In the genomic region with DNA sequence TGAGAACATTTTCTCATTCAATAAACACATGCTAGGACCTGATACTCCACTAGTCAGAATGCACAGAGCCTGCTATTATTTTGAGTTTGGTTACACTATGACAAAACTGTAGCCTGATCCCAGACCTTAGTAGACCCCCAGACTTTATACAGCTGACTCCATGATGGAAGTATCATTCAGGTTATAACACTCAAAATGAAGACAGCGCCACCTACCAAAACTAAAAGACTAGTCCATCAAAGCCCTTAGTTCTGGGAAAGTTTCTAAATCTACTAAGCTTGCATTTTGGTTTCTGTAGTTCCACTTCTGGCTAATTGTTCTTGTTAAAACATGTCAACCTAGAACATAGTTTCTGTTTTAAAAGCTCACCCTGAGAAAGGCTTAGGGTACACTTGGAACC, we compare ENCODE assay signal across 10 mouse cellular contexts. TPM values are rescaled to one million over a fixed set of nuclear protein-coding genes. Genes with fewer than 3 reads are reported as not detected.
DNase-seq lines count a peak whose midpoint lies in the region; ATAC-seq and TF ChIP-seq lines count a peak whose summit lies in the region.
"Had no signal": no experiment of that assay in that cellular context is flagged by ENCODE, and none has a peak within 500 bp of the region (broad histone marks: within the 10 kb centered on the region; RNA-seq: fewer than 3 reads in every experiment).

No protein-coding gene starts in this region.

- H3K9ac ChIP-seq in kidney, postnatal 0 days (ENCODE audit: low read depth, low read length): no peak overlapping the region
- peak overlapping the region; percentile 74; the same call in 1 of the 2 replicates for H3K9ac ChIP-seq in hindbrain, embryonic 14.5 days
- no peak overlapping the region for H3K9ac ChIP-seq in midbrain, embryonic 16.5 days (ENCODE audit: low read depth, low read length)

- H3K4me1 ChIP-seq in kidney, postnatal 0 days (replicated peaks; ENCODE audit: insufficient read depth, low read length): no peaks in the 10 kb centered on the region
- H3K4me1 ChIP-seq in kidney, adult 2 months (ENCODE audit: control insufficient read depth, insufficient read depth, low read length): 0 out of 2 replicates have a peak, but pooled peaks cover 3% of the 10 kb centered on the region
- H3K4me1 ChIP-seq in hindbrain, embryonic 14.5 days (replicated peaks; ENCODE audit: control insufficient read depth, insufficient read depth, low read length): peaks cover 10% of the 10 kb centered on the region
- H3K4me1 ChIP-seq in midbrain, embryonic 16.5 days (ENCODE audit: control insufficient read depth, insufficient read depth, low read length): peaks cover 10% of the 10 kb centered on the region

- H3K27ac ChIP-seq in kidney, postnatal 0 days: peak overlapping the region; percentile 92; the same call in 1 of the 2 replicates
- no peak overlapping the region for H3K27ac ChIP-seq in kidney, adult 2 months (ENCODE audit: insufficient read depth, low read depth, low read length)
- no peak overlapping the region for H3K27ac ChIP-seq in hindbrain, embryonic 14.5 days
- H3K27ac ChIP-seq in midbrain, embryonic 16.5 days (ENCODE audit: low read length): 0 out of 2 replicates have a peak overlapping the region, but pooled peaks have one; percentile 75
- H3K27ac ChIP-seq: liver, embryonic 14.5 days had no signal

- no peaks in the 10 kb centered on the region for H3K9me3 ChIP-seq in kidney, postnatal 0 days (replicated peaks; ENCODE audit: low read length)
- H3K9me3 ChIP-seq in hindbrain, embryonic 14.5 days (ENCODE audit: control insufficient read depth, low read length): no peaks in the 10 kb centered on the region
- no peaks in the 10 kb centered on the region for H3K9me3 ChIP-seq in midbrain, embryonic 16.5 days (replicated peaks; ENCODE audit: control insufficient read depth, low read length, poor library complexity, severe bottlenecking)

- no peak for TF ChIP-seq POLR2A in kidney, adult 2 months (IDR thresholded peaks at IDR 0.05; ENCODE audit: low read depth, low read length)

- H3K27me3 ChIP-seq in kidney, postnatal 0 days (ENCODE audit: insufficient read depth, low read length): no peaks in the 10 kb centered on the region
- no peaks in the 10 kb centered on the region for H3K27me3 ChIP-seq in kidney, adult 2 months (replicated peaks; ENCODE audit: control insufficient read depth, insufficient read depth, low read length)
- H3K27me3 ChIP-seq in hindbrain, embryonic 14.5 days (ENCODE audit: control insufficient read depth, insufficient read depth, low read length): no peaks in the 10 kb centered on the region
- no peaks in the 10 kb centered on the region for H3K27me3 ChIP-seq in midbrain, embryonic 16.5 days (ENCODE audit: control insufficient read depth, insufficient read depth, low read depth, low read length)

- no peak overlapping the region for H3K4me3 ChIP-seq in kidney, postnatal 0 days (replicated peaks; ENCODE audit: low read depth, low read length)
- no peak overlapping the region for H3K4me3 ChIP-seq in kidney, adult 2 months (ENCODE audit: insufficient read depth, low read depth, low read length)
- H3K4me3 ChIP-seq in hindbrain, embryonic 14.5 days (replicated peaks; ENCODE audit: low read length): peak overlapping the region; percentile 62
- peak overlapping the region; percentile 62 for H3K4me3 ChIP-seq in midbrain, embryonic 16.5 days (ENCODE audit: low read depth, low read length)

- DNase-seq in kidney, postnatal 0 days (ENCODE audit: low spot score): peak; percentile 3
- no peak for DNase-seq in kidney, adult 2 months
- peak; percentile 33 for DNase-seq in MEL-GATA-1-ER (ENCODE audit: extremely low read depth, low read depth)
- no peak for DNase-seq in hindbrain, embryonic 14.5 days (ENCODE audit: low spot score)
- no peak for DNase-seq in thymus, postnatal 25 days
- DNase-seq in spleen, postnatal 4 days (ENCODE audit: low spot score in 2 of 2): no peak
- DNase-seq: adrenal gland, postnatal 10 days; heart, postnatal 36 days had no signal

- H3K4me2 ChIP-seq in kidney, postnatal 0 days (ENCODE audit: low read length): peak overlapping the region; percentile 61; the same call in 1 of the 2 replicates
- peak overlapping the region; percentile 73 for H3K4me2 ChIP-seq in hindbrain, embryonic 14.5 days (replicated peaks)
- H3K4me2 ChIP-seq in midbrain, embryonic 16.5 days (ENCODE audit: low read length): peak overlapping the region; percentile 68

- ATAC-seq in kidney, postnatal 0 days (replicated peaks; ENCODE audit: low FRiP score, low read depth): no peak
- ATAC-seq in hindbrain, embryonic 14.5 days (ENCODE audit: low FRiP score): no peak
- ATAC-seq in midbrain, embryonic 16.5 days: no peak

- no peaks in the 10 kb centered on the region for H3K36me3 ChIP-seq in kidney, postnatal 0 days (ENCODE audit: insufficient read depth, low read length)
- H3K36me3 ChIP-seq in kidney, adult 2 months (ENCODE audit: control insufficient read depth, insufficient read depth, low read length): no peaks in the 10 kb centered on the region
- H3K36me3 ChIP-seq in hindbrain, embryonic 14.5 days (replicated peaks; ENCODE audit: control insufficient read depth, insufficient read depth): no peaks in the 10 kb centered on the region
- H3K36me3 ChIP-seq in midbrain, embryonic 16.5 days (ENCODE audit: control insufficient read depth, insufficient read depth, low read length): no peaks in the 10 kb centered on the region

- 57% methylated on average over 1 of the region's 1 CpGs for WGBS in kidney, postnatal 0 days
- WGBS in kidney, adult 2 months: 82% methylated on average over 1 of the region's 1 CpGs
- 68% methylated on average over 1 of the region's 1 CpGs for WGBS in hindbrain, embryonic 14.5 days
- 67% methylated on average over 1 of the region's 1 CpGs for WGBS in midbrain, embryonic 16.5 days

- peak; percentile 25; the same call in 1 of the 2 replicates for TF ChIP-seq CTCF in kidney, postnatal 0 days (IDR thresholded peaks at IDR 0.05; ENCODE audit: low read depth)
- TF ChIP-seq CTCF in kidney, adult 2 months (conservative IDR thresholded peaks at IDR 0.05; ENCODE audit: insufficient read depth, insufficient read length, low read depth, low read length): no peak

RNA-seq across cellular contexts. Expression of a gene that starts 0.8 kb away (rescaled TPM):
- 13.9 and 14.5 TPM in 2 replicates for polyA plus RNA-seq in kidney, postnatal 0 days (2015; fragmentation: Nextera tagmentation; extraction: Ambion mirVana)
- 6.4 and 7.4 TPM in 2 replicates for polyA plus RNA-seq in kidney, adult 2 months (2012; rRNA removed)
- polyA plus RNA-seq in hindbrain, embryonic 14.5 days (2014; fragmentation: Nextera tagmentation; extraction: Ambion mirVana): 25.4 and 25.6 TPM in 2 replicates
- polyA plus RNA-seq in midbrain, embryonic 16.5 days (2015; fragmentation: Nextera tagmentation; extraction: Ambion mirVana): 24.3 and 26.1 TPM in 2 replicates

RNA-seq across cellular contexts. Expression of a gene that starts 56.5 kb away (rescaled TPM):
- not detected in 2 replicates for polyA plus RNA-seq in kidney, postnatal 0 days (2015; fragmentation: Nextera tagmentation; extraction: Ambion mirVana)
- not detected in 2 replicates for polyA plus RNA-seq in kidney, adult 2 months (2012; rRNA removed)
- not detected in 2 replicates for polyA plus RNA-seq in hindbrain, embryonic 14.5 days (2014; fragmentation: Nextera tagmentation; extraction: Ambion mirVana)
- polyA plus RNA-seq in midbrain, embryonic 16.5 days (2015; fragmentation: Nextera tagmentation; extraction: Ambion mirVana): not detected in 2 replicates
- polyA plus RNA-seq: liver, embryonic 14.5 days had no signal

Comparison
In these comparisons a context has a peak if more than half of its experiments do, and no peak if none do; other contexts are left out.
1. DNase-seq: peak in kidney, postnatal 0 days (single experiment) and MEL-GATA-1-ER (single experiment); none in kidney, adult 2 months (single experiment), hindbrain, embryonic 14.5 days (single experiment), thymus, postnatal 25 days (single experiment) and spleen, postnatal 4 days (0 of 2).
2. H3K27ac ChIP-seq: peak in kidney, postnatal 0 days (single experiment) and midbrain, embryonic 16.5 days (single experiment); none in kidney, adult 2 months (single experiment) and hindbrain, embryonic 14.5 days (single experiment).
3. H3K4me3 ChIP-seq: peak in hindbrain, embryonic 14.5 days (single experiment) and midbrain, embryonic 16.5 days (single experiment); none in kidney, postnatal 0 days (single experiment) and kidney, adult 2 months (single experiment).
4. Peak in every context shown above with its lines, with median percentiles within 50 percentile points of each other: H3K4me2 ChIP-seq.